Mouse (Mus musculus): ENCODE data around the gene Prkar2a.
A peak's percentile ranks its signal among the peaks of the same experiment; 100 is the strongest.

Prkar2a gene

GRCm38 (mm10) chr9:108753326-108753725 is 64.2 kb downstream of the Prkar2a start:
- peak; percentile 62 for DNase-seq

DNA sequence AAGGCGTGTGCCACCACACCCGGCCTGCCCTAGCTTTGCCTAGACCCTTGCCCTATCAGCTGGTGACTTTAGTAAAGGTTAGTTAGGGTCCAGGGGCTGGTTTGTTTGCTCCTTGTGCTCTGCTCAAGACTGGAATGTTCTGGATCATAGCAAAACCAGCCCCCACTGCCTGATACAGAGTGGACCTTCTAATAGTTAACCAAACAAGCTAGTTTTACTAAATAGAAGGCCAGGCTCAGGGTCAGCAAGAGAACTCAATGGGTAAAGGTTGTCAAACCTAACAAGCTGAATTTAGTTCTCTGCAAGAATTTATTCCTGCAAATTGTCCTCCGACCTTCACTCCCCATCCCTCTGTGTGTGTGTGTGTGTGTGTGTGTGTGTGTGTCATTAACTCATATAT is 64.9 kb downstream of the Prkar2a start:
- DNase-seq, result no peak

- peak; percentile 70 for DNase-seq
Observed at GRCm38 (mm10) chr9:108754423-108754822, 65.3 kb downstream of the Prkar2a start.

DNA sequence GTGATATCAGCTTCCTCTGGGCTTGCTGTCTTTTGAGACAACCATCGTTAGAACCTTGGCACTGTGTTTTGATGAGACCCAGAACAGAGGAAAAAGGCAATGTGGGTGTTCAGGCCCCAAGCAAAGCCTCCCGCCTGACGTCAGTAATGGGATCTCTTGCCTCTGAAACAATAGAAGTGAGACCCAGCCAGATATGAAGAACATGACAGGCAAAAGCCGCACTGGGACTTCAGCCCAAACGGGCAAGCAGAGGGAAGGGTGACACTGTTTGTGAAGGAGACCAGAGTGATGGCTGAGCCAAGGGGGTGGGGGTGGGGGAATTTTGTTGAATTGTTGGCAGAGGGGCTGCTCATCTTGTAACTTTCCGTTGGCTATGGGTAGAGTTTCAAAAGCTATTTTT is 68.3 kb downstream of the Prkar2a start:
- no peak for DNase-seq

GRCm38 (mm10) chr9:108759121-108759520 is 70.0 kb downstream of the Prkar2a start:
- no peak for DNase-seq

GRCm38 (mm10) chr9:108759805-108760204 is 70.7 kb downstream of the Prkar2a start:
- DNase-seq, result no peak

DNA sequence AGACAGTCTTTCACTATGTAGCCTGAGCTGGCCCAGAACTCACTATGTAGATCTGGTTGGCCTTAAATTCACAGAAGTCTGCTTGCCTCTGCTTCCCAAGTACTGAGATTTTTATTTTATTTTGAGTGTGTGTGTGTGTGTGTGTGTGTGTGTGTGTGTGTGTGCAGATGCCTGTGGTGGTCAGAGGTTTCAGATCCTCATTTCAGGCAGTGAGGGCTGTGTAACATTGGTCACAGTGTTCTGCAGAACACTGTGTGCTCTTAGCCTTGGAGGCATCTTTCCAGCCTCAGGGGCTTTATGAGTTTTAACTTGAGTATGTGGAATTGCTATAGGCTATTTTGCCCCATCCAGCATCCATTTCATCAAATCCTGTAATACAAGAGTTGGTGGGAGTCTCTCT is 72.4 kb downstream of the Prkar2a start:
- no peak for DNase-seq

- DNase-seq, result no peak
Observed at GRCm38 (mm10) chr9:108764971-108765370, 75.9 kb downstream of the Prkar2a start.

GRCm38 (mm10) chr9:108776614-108777013 is 87.5 kb downstream of the Prkar2a start:
- DNase-seq, result no peak

DNA sequence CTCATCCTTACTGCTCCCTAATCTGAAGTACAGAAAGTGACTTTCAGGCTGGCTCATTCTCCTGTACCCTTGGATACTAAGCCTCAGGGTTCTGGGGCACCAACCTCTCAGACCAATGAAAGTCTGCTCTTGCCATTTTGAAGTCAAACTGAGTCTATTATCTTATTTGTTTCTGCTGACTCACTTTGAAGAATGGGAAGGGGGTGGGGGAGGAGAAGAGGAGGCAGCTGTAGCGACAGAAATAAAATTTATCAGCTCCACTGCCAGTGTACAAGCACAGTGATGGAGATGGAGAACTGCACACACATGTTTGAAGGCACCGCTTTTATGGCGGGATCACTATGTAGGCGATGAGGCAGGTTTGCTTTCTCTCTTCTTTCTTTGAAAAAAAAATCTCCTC is 88.2 kb downstream of the Prkar2a start:
- DNase-seq, result no peak

- no peak for DNase-seq
Observed at GRCm38 (mm10) chr9:108780959-108781358, 91.8 kb downstream of the Prkar2a start.

DNA sequence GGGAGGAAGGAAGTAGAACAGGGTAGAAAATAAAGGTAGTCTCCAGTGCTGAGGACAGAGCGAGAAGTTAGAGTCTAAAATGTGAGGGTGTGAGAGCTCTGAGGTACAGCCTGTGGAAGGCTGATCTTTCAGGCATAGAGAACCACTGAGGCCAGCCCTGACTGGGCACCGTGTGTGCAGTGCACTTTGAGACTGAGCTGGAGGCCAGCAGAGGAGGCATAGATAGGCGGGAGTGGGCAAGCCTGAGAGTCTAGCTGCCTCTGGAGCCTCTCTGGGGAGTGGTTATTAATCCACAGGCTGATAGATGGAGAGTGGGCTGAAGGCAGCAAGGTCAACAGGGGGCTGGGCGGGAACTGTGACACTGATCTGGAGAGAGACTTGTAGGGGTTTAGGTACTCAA is 92.8 kb downstream of the Prkar2a start:
- no peak for DNase-seq

GRCm38 (mm10) chr9:108782836-108783547 is 93.9 kb downstream of the Prkar2a start:
- DNase-seq, result no peak

DNA sequence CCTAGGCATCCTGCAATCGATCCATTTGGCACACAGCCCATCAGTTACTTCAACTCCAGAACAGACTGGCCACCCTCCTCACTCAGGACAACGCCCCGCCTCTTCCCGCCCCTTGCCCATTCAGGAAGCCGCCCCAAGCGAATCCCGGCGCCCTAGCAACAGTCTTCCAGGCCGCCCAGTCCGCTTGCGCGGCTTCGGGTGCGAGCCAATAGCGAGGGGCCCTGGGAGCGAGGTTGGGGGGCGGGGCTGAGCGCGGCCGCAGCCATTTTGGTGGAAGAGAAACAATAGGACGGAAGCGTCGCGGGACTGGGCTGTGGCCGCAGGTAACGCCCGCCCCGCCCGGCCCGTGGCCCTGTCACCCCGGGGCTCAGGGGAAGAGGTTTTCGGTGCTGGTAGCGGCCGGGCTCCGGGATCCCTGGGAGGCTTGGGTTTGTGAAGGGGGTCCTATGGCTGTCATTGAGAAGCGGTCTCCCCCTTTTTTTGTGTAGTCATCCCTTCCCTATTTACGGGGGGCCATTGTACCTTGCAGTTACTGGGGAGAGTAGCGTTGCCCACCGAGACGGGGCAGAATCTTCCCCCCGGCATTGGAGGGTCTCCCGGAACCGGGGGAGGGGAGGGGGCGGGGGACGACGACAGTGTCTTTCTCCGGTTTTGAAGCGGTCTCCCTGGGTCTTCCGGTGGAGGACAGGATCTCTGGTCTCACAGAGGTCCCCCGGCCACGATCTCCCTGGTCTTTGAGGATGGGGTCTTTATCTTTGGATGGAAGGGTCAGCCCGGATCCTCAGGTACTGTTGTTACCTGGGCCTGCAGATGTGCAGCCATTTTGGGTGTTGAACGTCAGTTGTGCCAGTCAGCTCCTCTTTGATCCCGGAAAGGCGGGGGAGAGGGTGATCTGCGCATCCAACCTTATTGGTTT is 94.7 kb downstream of the Prkar2a start, which contains the start of gene Ip6k2:
Gene Ip6k2, plus strand, starts transcription at position 249 of the 916 bp plus-strand sequence.
- peak; percentile 96 for DNase-seq

GRCm38 (mm10) chr9:108785416-108785815 is 96.3 kb downstream of the Prkar2a start:
- no peak for DNase-seq

- DNase-seq, result no peak
Observed at GRCm38 (mm10) chr9:108786494-108786893, 97.4 kb downstream of the Prkar2a start.

DNA sequence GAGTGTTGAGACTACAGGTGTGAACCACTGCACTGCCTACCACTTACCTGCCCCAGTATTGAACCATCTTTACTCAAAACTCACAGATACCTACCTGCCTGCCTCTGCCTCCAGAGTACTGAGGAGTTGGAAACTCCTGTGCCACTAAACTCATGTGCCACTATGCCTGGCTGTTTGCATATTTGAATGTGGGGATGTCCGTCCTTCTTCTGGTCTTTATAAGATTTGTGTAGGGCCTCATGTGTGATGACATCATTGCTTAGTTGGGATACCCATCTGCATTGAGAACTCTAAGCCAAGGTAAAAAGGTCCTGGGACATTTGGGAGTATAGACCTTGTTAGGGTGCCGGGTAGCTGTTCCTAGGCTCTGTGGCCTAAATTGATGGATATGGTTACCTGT is 98.0 kb downstream of the Prkar2a start:
- DNase-seq, result no peak

DNA sequence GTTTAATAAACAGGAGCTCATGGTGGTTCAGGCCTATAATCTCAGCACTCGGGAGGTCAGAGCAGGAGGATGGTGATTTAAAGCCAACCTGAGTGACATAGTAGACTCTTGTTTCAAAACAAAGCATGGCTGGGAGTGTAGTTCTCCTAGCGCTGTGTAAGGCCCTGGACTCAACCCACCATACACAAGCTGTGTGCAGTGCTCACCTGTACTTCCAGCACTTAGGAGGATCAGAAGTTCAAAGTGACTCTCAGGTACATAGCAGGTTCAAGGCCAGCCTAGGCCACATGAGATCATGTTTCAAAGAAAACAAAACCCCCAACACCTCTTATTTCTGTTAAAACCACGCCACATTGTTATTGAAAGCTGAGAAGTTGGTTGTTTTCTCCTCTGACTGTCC is 99.6 kb downstream of the Prkar2a start:
- DNase-seq, result no peak

- DNase-seq, result no peak
Observed at GRCm38 (mm10) chr9:108792307-108792706, 103.2 kb downstream of the Prkar2a start.

GRCm38 (mm10) chr9:108792730-108793129 is 103.6 kb downstream of the Prkar2a start:
- no peak for DNase-seq

DNA sequence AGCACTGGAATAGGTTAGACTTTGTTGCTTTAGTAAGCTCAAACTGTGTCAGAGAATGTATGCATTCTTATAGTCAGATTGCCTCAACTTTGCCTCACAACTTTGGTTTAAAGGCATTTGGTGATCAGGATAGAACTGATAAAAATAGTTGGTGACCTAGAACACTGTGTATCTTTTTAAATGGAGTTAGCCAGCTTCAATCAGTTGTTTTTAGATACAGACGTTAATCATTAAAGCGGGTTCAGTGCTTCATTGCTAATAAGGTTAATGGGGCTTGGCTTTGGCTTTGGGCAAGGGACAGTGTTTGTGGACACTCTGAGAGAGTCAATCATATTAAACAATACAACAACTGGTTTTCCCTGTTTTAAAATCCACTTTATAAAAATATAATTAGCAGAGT is 106.2 kb downstream of the Prkar2a start:
- no peak for DNase-seq

GRCm38 (mm10) chr9:108795762-108796161 is 106.6 kb downstream of the Prkar2a start:
- no peak for DNase-seq

DNA sequence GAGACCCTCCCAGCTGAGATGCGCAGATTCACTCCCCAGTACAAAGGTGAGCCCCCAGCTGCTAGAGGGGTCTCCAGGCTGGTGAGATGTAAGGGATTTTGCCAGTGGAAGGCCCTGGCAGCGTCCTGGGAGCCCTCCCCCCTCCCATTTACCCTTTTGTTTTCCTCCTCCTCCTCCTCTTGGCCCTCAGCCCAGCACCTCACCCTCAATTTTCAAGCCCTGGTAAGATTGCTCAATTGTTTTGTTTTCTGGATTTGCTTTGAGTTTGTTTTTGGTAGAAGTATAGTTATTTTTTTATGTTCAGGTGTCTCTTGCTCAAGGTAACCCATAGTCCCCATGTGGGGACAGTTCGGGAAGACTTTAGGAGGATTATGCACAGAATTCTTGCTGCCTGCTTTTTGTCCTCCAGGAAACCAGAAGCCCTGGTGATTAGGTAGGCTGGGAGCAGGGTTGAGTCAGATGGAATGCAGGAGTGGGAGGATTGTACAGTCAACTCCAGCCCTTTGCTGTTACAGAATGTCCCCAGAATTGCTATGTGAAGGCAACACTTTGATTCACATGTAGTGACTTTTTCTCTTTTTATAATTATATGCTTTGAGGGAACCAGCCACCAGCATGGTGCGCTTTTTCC is 107.4 kb downstream of the Prkar2a start:
- peak; percentile 67 for DNase-seq

- no peak for DNase-seq
Observed at GRCm38 (mm10) chr9:108797477-108797876, 108.4 kb downstream of the Prkar2a start.
